Mouse (Mus musculus): Measurements from ENCODE around the gene Coro2a. TPM values are rescaled to one million over a fixed set of nuclear protein-coding genes. Genes with fewer than 3 reads are reported as not detected.

The Coro2a gene
- total and polyA plus RNA-seq, 3 experiments = 0.35 to 6.8 TPM; not detected in 1

- 0 out of 4 replicates have a peak, but pooled peaks cover 0 to 3% of the 10 kb centered on the region in 2 experiments for H3K4me1 ChIP-seq (ENCODE audit: control insufficient read depth in 1 of 2, insufficient read depth in 2 of 2, low read length in 2 of 2)
- H3K4me3 ChIP-seq (ENCODE audit: control insufficient read depth in 1 of 2, insufficient read depth in 1 of 2, low read depth in 2 of 2, low read length in 2 of 2) = no peak overlapping the region
- peak; percentile 75 for DNase-seq (ENCODE audit: low read depth, low spot score)
- no peaks in the 10 kb centered on the region for H3K36me3 ChIP-seq (ENCODE audit: control insufficient read depth in 1 of 2, insufficient read depth in 2 of 2, low read length in 2 of 2)
- peaks cover 0 to 3% of the 10 kb centered on the region in 2 experiments; a peak in 2 of 4 replicates for H3K27me3 ChIP-seq (ENCODE audit: control insufficient read depth in 1 of 2, insufficient read depth in 2 of 2, low read length in 2 of 2)
- H3K9me3 ChIP-seq (replicated peaks; ENCODE audit: insufficient read depth, low read length) = no peaks in the 10 kb centered on the region
- no peak overlapping the region for H3K27ac ChIP-seq (ENCODE audit: control insufficient read depth, low read depth, low read length)
- H3K9ac ChIP-seq (ENCODE audit: control insufficient read depth, low read depth, low read length, poor library complexity, severe bottlenecking) = no peak overlapping the region
- H3K79me2 ChIP-seq (ENCODE audit: control insufficient read depth, insufficient read depth, low read length, poor library complexity) = no peaks in the 10 kb centered on the region
- TF ChIP-seq EP300 (IDR thresholded peaks at IDR 0.05; ENCODE audit: low read depth in 1 of 2, low read length in 2 of 2) (no peak), POLR2A (IDR thresholded peaks at IDR 0.05; ENCODE audit: control insufficient read depth in 1 of 2, insufficient read depth in 1 of 2, low read depth in 1 of 2, low read length in 2 of 2, poor library complexity in 1 of 2) (no peak), SMC3 (IDR thresholded peaks at IDR 0.05; ENCODE audit: low read depth, low read length) (peak; percentile 88), MYB (IDR thresholded peaks at IDR 0.05; ENCODE audit: low read depth, low read length) (no peak), ELF1 (IDR thresholded peaks at IDR 0.05; ENCODE audit: low read depth, low read length) (no peak), MXI1 (IDR thresholded peaks at IDR 0.05; ENCODE audit: low read depth, low read length) (no peak), MAFK (IDR thresholded peaks at IDR 0.05; ENCODE audit: borderline replicate concordance, low read depth, low read length) (no peak), POLR2AphosphoS5 (IDR thresholded peaks at IDR 0.05; ENCODE audit: borderline replicate concordance, low read depth, low read length) (no peak), MYC (IDR thresholded peaks at IDR 0.05; ENCODE audit: low read depth, low read length) (0 out of 2 replicates have a peak, but pooled peaks have one; percentile 38), E2F4 (IDR thresholded peaks at IDR 0.05; ENCODE audit: borderline replicate concordance, low read depth, low read length) (no peak), USF2 (IDR thresholded peaks at IDR 0.05; ENCODE audit: borderline replicate concordance in 1 of 2, insufficient read depth in 1 of 2, low read depth in 1 of 2, low read length in 2 of 2) (no peak), MEF2A (IDR thresholded peaks at IDR 0.05; ENCODE audit: extremely low read depth, insufficient replicate concordance, low read depth, low read length, poor library complexity, severe bottlenecking) (no peak), RCOR1 (IDR thresholded peaks at IDR 0.05; ENCODE audit: low read depth, low read length) (no peak), CTCF (IDR thresholded peaks at IDR 0.05 in 2 of 3, conservative IDR thresholded peaks at IDR 0.05 in 1 of 3; ENCODE audit: control insufficient read depth in 1 of 3, insufficient read depth in 1 of 3, low read depth in 2 of 3, low read length in 3 of 3, poor library complexity in 1 of 3, severe bottlenecking in 1 of 3) (peak; percentile 75 to 82 (median 82)), ZNF384 (IDR thresholded peaks at IDR 0.05; ENCODE audit: low read depth, low read length) (no peak), MAZ (IDR thresholded peaks at IDR 0.05; ENCODE audit: low read depth, low read length) (no peak), ZC3H11A (IDR thresholded peaks at IDR 0.05; ENCODE audit: low read depth, low read length) (peak; percentile 92), POLR2AphosphoS2 (IDR thresholded peaks at IDR 0.05; ENCODE audit: low read length) (no peak), SIN3A (IDR thresholded peaks at IDR 0.05; ENCODE audit: low read length) (peak; percentile 20; the same call in 1 of the 2 replicates), HCFC1 (IDR thresholded peaks at IDR 0.05; ENCODE audit: low read depth, low read length) (no peak), ETS1 (IDR thresholded peaks at IDR 0.05; ENCODE audit: low read depth, low read length) (no peak), RAD21 (IDR thresholded peaks at IDR 0.05; ENCODE audit: low read depth, low read length) (peak; percentile 84), USF1 (IDR thresholded peaks at IDR 0.05; ENCODE audit: low read depth, low read length) (no peak), MAX (IDR thresholded peaks at IDR 0.05; ENCODE audit: low read length) (no peak)
These were observed 57.7 kb downstream of the Coro2a start for GRCm38 (mm10) chr4:46544313-46544712.
